Mouse (Mus musculus): ENCODE measurements at regions not wholly inside any gene's neighbourhood (a gene's known extent, or its start where the extent isn't known, plus 50 kb on each side); places are given as distances from the start of the nearest gene placed in this dataset.

DNA sequence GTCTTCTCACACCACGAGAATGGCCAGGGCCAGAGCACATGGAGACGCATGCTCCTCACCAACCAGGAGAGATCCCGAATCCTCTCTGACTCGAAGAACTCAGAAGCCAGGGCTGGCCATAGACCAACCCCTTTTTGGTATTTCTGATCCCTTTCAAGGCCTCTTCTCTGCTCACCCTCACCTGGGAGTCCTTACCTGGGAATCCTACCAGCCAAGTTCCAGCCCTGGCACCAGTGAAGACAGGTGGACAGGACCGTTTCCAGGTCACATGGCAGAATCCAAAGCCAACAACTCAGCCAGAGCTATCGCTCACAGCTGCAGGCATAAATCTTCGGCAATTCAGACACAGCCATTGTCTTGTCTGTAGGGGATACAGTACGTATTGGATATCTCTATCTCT is 626.2 kb upstream of the Fam19a5 start:
- no peak for DNase-seq

DNA sequence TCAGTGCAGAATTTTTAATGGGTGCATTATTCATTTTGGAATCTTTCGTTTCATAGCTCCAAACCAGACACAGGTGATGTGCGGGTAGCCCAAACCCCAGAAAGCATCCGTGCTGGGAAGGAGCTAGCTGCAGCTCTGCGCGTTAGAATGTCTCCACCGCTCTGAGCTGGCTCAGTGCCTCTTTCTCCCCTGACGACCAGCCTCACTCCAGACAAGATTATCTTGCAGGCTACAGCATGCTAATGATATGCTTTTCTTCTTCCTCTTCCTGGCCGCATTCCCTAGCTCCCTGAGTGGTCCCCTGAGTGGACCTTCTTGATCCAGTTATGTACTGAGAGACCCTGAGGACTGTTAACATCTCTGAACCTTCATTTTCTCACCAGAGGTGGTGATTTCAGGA is 624.4 kb upstream of the Fam19a5 start:
- no peak for DNase-seq

DNA sequence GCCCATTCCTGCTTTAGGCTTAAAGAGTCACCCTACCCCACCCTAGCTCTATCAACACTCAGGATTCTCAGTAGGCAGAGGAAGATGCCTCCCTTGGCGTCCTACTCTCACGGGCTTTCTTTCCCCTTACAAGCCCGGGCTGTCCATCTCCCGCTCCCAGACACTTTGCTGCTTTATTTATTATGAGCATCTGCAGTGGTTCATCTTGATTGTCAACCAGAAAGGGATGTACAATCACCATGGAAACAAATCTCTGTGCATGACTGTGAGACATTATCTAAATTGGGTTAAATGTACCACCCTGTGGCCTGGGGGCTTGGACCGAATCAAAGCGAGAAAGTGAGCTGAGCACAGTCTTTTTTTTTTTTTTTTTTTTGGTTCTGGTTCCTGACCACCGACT is 623.9 kb upstream of the Fam19a5 start:
- no peak for DNase-seq

DNA sequence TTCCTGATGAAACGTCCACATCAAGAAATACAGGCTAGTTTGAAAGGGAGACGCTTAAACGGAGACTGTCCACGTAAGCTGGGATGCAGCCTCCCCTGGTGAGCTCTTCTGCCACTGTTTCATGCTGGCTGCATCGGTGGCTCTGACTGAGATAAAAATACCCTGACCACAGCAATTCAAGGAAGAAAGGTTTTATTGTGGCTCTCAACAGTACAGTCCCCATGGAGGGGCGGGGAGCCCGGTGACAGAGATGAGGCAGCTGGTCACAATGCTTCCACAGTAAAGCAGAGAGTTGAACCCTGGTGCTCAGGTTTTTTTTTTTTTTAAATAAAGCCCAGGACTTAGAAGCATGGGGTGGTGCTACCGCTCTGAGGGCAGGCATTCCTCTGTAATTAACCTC is 622.7 kb upstream of the Fam19a5 start:
- no peak for DNase-seq

DNA sequence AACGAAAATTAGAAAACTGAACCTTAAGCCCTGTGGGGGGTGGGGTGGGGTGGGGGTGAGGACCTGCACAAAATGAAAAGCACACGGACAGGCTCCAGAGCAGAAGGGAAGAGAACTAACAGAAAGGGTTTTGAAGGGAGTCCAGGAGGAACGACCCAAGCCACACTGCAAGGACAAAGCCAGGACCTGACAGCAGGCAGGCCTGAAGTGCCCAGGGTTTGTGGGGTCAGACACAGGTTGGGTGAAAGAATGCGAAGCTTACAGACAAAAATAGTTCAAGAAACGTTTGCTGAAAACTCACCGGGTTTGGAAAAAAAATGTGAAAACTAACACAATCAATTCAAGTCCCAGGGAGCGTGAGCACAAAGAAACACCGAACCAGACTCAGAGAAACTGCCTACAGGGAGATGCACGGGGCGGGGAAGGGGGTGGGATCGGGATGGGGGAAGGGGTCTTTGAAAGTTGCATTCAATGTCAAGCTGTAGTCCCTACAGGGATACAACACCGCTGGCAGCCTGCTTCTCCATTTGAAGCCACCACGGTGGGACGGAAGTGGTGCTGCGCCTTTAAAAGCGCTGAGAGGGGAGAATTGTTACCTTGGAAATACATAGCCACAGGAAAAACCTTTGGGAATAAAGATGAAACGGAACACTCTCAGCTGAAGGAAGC is 618.9 kb upstream of the Fam19a5 start:
- no peak for DNase-seq

DNA sequence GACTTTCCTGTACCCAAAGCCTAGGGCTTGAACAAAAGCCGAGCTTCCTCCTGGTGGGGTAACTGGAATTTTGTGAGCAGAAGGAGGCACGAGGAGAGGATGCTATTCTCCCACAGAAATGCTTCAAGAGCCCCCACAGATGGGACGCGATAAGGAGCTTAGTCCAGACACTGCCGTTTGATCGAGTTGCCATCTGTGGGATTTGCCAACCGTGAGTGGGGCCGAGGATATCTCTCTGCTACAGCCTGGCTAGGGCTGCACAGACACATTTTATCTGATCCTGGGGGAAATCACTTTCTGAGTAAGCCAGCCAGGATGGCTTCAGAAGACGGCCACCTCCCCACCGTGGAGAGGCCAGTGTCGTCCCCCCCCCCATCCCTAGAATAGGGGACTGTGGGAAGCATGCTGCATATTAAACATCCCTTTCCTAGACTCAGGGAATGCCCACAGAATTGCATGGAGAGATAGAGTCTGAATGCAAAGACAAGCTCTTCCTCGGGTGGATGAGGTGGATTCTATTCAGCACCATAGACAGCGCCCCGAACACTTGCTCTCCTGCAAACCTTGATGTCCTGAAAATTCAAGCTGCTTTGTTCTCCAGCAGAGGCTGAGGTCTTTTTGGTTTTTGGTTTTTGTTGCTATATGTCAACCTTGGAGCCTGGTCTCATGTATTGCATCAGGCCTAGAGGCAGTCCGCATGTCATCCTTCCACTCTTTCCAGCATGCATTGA is 611.6 kb upstream of the Fam19a5 start:
- peak; percentile 46 for DNase-seq

DNA sequence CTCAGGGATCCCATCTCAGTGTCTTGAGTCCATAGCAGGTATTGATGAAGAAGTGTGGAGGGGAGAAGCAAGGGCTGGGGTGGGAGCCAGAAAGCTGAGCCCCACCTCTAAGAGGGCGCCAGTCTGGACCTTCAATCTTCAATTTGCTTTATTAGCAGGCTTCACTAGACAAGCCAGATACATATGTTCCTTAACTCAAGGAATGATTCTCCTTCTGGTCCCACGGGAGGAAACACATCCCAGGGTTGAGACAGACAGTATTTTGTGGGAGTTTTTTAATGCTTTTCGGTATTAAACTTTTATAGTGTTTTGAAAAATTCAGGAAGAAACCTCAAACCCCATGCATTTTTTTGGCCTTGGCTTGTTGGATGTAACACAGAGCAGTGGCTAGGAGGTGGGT is 606.7 kb upstream of the Fam19a5 start:
- DNase-seq, result no peak

DNA sequence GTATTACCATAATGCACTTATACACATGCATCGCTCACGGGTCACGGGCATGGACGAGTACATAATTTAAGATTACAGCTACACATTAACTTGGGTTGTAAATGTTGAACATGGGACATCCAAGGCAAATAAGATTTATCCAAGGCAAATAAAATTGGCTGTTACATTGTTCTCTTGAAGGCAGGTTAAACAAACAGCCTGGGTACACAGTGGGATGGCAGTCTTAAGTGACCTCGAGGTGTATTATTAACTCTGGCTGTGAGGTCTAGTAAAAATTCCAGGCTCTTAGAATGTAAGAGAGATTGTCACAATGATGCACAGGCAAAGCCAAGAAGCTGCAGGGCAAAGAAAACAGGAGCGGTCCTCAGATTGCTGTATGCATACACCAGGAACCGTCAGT is 599.6 kb upstream of the Fam19a5 start:
- DNase-seq, result no peak

DNA sequence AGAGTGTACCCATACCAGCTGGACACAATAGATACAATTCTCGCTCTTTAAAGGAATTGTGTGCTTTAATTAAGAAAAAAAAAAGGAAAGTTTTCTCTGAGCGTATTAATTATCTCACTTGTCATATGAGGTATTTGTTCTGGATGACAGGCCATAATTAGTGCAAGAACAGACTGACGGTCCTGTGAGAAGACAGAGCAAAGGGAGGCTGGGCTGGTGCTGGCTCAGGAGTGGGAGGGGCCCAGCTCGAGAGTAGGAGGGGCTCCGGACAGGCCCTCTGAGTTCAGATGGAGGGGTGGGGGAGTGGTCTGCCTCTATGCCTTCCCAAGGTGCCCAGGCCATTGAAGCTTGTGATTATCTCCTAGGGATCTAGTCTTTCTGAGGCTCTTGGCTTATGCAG is 591.5 kb upstream of the Fam19a5 start:
- no peak for DNase-seq

DNA sequence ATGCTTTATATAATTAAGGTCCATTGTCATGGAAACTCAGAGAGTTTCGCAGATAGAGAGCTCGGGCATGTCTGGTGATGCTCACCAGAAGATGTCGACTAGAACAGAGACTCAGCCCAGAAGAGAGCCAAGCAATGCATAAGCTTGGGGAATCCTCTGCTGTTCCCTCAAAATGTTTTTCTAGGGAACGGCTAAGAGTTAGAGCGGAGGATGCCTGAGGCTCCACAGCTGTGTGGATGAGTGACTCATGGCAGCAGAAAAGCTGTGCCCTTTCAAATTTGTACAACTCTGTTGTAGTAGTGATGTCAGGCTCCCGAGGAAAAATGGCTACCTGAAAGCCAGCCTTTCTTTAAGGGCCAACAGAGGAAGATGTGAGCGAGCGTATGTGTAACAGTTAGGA is 586.2 kb upstream of the Fam19a5 start:
- no peak for DNase-seq

DNA sequence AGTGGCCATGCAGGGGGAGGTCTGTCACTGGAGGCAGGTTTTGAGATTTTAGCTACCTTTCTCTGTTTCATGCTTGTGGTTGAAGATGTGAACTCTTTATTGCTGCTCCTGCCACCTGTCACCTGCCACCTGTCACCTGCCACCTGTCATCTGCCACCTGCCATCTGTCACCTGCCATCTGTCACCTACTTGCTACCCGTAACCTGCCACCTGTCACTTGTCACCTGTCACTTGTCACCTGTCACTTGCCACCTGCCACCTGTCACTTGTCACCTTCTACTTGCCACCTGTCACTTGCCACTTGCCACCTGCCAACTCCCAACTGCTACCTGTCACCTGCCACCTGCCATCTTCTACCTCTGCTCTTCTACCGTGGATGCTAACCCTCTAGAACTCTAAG is 581.2 kb upstream of the Fam19a5 start:
- DNase-seq, result no peak

DNA sequence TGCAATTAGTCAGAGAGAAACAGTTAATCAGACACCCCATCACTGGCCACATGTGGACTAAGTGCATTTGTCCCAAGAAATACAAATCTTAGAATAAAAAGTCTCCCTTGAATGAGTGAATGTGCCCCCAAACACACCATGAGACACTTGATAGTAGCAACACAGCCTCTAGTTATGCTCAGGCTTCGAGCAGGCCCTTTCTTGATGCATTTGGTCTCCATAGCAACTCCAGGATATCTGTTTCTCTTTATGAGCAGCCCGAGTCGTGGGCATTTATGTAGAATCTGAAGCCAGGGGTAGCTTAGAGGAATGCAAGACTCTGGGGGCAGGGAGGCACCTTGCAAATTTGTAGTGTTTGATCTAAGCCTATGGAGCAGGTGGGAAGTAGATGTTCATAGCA is 580.6 kb upstream of the Fam19a5 start:
- DNase-seq, result no peak

DNA sequence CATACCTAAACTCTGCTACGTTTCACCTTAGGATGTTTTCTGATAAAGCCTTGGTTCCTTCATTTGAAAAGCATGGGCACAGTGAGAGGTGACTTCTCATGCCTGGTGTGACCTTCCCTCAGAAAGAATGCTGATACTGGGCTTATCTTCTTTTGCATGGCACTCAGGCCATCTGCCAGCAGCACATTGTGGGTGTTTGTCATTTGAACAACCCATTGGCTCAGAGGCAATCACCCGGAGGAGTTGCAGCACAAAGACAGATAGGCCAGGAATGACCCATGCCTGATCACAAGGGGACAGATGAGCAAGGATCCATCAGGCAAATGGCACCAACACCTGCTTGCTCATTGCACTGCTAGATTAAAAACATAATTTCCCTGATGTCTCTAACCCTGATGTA is 572.7 kb upstream of the Fam19a5 start:
- DNase-seq, result no peak

DNA sequence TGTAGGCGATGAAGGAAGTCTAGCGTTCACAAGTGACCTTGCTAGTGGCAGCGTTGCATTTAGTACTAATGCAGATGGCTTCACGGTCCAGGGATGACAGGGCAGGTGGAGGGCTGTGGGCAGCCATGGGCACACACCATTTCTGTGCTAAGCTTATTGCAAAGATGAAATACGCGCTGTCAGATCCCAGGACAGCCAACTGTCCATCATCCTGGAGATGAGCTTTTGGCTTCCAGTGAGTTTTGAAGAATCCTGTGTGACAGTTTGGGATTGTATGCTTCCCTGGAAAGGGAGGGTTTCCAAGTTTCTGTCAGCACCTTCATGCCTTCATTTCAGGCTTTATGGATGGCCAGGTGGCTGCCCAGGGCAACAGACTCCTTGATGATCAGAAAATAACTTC is 547.9 kb upstream of the Fam19a5 start:
- no peak for DNase-seq

DNA sequence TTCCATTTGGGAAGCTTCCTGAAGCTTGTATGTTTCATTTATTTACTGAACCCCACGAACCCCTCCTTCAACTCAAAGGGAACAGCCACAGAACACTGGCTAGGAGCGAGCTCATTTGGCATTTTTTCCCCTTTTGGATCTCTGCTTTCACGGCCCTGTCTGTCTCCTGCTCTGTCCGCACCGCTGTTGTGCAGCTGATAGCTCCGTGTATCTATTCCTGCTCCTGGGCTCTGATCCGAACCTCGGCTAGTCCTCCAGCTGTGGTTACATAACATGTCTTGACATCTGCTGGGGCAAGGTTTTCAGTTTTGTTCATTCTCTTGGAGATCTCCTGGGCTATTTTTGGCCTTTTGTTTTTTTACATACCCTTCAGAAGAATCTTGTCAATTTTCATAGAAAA is 525.1 kb upstream of the Fam19a5 start:
- DNase-seq, result no peak

DNA sequence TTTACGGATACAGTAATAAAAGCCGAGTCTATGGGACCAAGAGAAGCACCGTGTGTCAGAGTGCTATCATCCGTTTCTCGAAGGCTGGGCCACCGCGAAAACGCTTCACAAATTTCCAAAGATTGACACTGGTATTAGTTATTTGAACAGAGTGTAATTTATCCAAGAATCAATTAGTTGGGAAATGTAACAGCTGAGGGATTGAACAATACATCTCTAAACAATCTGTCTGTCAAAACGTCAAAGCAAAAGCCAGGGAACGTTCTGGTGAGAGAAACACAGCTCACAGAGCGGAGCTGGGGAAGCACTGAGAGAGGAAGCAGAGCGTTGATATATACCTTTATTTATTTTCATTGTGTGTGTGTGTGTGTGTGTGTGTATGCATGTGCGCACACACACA is 498.1 kb upstream of the Fam19a5 start:
- no peak for DNase-seq

DNA sequence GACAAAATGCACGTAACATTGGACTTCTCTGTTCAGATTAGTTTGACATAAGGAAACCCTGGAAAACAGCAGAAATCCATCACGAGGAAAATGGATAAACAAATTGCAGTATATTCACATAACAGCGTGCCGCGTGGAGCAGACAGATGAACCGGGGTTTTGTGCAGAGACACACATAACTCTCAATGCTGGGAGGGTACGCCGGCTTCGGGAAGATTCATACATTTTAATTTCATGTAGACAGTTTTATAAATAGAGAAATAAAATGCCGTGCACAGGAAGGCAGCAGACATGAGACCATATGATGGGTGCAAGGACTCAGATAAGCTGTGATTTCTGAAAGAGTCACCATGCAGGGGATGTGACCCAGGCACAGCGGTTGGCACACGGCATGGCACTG is 489.9 kb upstream of the Fam19a5 start:
- no peak for DNase-seq

DNA sequence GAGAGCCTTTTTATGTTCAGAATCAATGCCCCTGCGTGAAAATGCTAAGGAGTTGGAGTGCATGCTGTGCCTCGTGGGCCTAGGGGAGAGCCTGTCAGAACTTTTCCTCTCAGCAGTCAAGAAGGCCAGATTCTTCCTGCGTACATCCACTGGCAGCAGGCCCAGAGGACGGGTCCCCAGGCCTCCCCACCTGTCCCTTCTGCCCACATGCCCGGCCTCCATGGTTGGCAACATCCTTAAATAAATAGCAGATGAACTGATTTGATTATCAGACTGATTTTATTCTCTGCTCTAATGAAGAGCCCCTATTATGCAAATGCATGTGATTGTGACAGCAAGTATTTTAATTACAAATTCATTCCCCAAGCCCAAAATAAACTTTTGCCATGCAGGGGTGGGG is 479.2 kb upstream of the Fam19a5 start:
- DNase-seq, result no peak

DNA sequence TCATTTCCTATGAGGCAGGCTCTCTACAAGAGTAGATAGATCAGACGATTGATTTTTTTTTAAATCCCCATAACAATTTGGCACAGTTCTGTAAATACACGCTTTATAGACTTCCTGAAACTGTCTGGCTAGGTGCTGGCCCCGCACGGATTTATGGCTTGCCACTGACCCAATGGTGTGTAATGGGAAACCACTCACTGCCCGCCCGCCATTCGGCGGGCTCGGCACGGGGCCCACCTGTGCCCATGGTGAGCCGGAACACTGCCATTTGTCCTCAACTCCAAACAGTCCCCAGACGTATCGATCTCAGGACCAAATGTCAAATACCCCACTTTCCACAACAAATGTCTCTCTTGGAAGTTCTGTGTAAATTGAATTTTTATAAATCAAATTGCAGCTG is 475.8 kb upstream of the Fam19a5 start:
- DNase-seq, result no peak

DNA sequence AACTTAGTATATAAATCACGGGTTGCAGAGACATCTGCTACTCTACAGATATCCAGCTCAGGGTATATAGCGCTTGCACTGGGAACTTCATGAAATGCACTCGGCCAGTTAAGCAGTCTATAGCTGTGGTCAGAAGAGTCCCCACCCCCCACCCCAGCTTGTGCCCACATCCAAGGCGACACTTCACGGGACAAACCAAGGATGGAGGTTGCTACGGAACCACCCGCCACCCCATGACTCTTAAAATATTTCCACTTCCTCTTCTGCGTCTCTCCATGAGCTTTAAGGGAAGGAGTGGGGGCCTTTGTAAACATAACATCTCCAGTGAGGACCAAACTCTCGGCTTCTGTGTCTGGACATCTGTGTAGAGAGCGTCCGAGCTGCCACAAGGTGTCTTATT is 469.5 kb upstream of the Fam19a5 start:
- no peak for DNase-seq

DNA sequence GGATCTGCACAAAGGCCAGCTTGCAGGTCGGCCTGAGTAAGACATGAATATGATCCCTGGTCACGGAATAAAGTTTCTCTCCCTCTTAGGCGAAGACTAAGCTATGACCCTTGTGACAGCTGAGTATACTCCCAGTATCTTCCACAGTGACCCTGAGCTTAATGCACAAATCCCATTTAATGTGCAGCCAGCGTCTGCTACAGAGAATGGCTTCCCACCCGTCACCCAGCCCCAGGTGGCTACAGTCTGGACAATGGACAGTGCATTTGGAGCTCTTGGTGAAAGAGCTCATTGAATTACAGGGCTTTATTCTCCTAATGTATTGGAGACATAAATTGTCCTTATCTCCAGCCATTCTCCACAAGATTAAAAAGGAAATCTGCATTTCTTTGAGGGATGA is 454.3 kb upstream of the Fam19a5 start:
- no peak for DNase-seq

DNA sequence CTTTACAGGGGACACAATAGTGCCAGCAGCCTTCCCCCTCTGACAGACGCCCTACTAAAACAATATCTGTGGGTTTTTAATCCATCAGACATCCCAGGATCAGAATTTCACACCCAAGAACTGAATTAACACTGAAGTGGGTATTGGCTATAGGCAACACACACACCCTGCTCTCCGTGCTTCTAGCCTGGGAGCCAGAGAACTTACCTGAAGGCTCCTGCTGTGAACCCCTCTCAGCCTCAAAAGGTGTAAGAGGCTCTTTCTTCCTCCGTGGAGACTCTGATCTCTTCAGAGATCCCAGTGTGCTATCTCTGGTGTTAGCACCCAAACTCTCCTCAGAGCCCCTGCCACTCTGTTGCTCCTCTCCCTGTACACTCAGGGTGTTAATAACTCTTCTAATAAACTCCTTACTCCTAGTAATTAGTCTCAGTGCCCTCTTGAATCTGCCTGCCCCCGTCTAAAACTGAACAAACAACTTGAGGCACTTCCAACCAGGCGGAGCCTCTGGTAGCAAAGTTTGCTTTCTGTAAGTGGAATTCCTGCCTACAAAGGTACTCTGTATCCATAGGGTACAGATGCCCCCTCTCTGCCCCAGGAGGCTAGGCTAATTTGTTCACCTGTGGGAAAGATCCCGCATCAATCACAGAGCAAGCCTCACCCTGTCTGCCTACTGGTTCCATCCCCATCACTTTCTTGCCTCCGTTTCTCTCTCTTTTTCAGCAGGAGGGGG is 452.9 kb upstream of the Fam19a5 start:
- no peak for DNase-seq

DNA sequence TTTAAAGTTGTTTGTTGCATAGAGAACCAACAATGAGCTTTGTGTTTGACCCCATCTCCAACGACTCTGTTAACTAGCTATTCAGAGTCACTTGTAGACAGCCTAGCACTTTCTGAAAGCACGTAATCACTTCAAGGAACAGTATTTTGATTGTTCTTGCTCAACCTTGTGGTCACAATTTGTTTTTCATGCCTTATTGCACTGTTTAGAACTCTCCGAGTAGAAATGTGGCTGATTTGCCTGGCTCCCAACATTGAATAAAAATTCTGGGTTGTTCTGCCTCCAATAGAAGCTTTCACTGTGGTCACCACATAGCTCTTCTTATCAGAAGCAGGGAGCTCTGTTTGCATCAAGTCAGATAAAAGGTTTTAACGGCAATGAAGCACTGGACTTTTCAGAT is 446.9 kb upstream of the Fam19a5 start:
- DNase-seq, result no peak

DNA sequence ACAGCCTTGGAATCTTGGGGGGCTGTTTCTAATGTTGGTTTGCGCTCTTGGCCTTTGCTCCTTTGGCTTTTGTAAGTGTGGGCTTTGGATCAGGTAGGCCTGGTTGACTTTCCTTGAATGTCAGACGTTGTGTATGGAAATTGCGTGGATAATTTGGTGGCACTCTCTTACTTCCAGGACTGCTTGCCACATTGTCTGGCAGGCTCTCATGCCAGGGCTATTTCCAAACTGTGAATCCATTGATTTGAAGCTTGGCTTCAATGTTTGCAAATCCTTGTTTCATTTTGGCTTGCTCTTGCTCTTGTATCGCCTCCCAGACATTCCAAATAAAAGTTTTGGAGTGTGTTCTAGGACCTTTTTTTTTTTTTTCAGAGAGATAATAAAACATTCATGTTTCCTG is 443.0 kb upstream of the Fam19a5 start:
- DNase-seq, result no peak
